Mouse (Mus musculus): ENCODE measurements around the gene Gm6034.
"Not testable (repeated sequence)": the region's sequence is repeated elsewhere in the genome, so short reads cannot be mapped to it uniquely, and the experiment has no call there.

- TF ChIP-seq GATA1 (IDR thresholded peaks at IDR 0.05; ENCODE audit: borderline replicate concordance, low read length); CTCF (IDR thresholded peaks at IDR 0.05; ENCODE audit: low read depth, low read length): not testable (repeated sequence)
Measured at GRCm38 (mm10) chr17:36102091-36102490, 59.3 kb downstream of the Gm6034 start.

Measured in G1E (cell line).